Mouse (Mus musculus) embryo, embryonic 11.5 days (tissue): ENCODE data around the gene Map3k5.
"Not testable (repeated sequence)": the region's sequence is repeated elsewhere in the genome, so short reads cannot be mapped to it uniquely, and the experiment has no call there.

ENCODE experiments used
- DNase-seq: peaks from one replicate; pipeline ENCODE4 v3.0.0-alpha.2; 2012; ENCODE audit warnings: low read depth, low spot score

The Map3k5 gene

DNA sequence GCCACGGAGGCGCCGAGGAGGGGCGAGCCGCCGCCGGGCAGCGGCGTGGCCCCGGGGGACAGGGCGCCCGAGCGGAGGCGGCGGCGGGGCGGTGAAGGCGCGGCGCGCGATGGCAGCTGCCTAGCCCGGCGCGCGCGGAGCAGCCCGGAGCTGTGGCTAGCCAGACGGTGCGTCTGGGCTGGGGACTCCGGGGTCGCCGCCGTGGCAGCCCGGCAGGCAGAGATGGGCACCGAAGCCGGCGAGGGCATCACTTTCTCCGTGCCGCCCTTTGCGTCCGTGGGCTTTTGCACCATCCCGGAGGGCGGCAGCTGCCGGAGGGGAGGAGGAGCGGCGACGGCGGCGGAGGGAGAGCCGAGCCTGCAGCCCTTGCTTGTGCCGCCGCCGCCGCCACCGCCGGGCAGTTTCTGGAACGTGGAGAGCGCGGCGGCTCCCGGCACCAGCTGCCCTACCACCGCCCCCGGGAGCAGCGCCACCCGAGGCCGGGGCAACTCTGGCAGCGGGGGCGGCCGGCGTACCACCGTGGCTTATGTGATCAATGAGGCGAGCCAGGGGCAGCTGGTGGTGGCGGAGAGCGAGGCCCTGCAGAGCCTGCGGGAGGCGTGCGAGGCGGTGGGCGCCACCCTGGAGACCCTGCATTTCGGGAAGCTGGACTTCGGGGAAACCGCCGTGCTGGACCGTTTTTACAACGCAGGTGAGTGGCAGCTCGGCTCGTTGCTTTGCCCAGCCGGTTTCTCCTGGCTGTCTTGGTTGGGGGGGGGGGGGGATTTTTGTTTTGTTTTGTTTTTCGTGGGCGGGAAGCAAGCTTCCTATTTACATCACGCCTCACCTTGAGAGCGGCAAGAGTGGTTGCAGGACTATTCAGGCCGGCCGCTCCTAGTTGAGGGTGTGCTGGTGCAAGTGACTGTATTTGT is at the start of gene Map3k5:
Map3k5 (plus strand) TSS at position 89 of the 911 bp plus-strand sequence.
- DNase-seq = peak; percentile 22

- no peak for DNase-seq
Observed at GRCm38 (mm10) chr10:19886249-19886648, 48.0 kb upstream of the Map3k5 start.

GRCm38 (mm10) chr10:19889908-19890307 is 44.4 kb upstream of the Map3k5 start:
- DNase-seq = no peak

DNA sequence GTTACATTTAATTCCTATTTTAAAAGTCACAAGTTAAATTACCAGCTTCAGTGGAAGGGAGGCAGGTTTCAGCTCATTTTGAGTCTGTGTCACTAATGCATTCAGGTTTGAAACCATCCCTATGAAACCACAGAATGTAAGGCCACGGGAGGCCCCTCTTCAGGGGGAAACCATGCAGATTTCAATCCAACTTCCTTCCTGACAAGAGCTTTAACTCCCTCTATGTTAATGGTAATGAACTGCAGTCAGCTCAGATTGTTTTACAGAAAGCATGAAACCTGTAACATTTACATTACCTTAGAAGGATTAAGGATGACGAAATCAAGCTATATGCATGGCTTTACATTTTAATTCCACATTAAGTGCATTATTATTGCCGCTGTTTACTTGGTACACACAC is 42.6 kb upstream of the Map3k5 start:
- no peak for DNase-seq

DNA sequence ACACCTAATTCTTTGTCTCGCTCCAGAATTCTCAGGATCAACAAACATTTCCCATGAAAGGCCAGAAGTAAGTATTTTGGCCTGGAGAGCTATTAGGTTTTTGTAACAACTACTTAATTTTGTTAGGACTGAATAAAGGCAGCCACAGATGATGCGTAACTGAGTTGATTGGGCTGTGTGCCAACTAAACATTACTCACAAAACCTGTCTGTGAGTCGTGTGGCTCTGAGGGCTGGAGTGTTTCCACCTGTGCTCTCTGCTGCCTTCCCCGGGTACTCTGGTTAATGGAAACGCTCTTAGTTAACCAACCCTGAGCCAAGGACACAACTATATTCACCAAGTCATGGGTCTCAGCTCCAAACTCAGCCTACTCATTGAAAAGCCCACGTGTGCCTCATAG is 41.1 kb upstream of the Map3k5 start:
- DNase-seq = no peak

DNA sequence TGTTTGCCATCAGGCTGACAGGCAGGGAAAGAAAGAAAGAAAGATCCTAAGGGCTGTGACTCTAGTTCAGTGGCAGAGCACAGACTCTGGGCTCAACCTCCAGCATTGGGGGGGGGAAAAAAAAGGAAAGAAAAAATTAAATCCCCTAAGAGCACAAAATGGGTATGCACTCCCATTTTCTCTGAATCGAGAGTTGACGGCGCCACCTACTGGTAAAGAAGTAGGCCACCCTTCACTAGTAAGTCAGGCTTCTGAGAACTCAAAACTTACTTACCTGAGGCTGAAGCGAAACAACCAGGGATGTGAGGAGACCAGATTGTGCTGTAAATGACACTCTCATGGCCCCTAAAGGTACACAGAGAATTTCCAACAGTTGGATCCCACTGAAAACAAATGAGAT is 40.3 kb upstream of the Map3k5 start:
- DNase-seq = no peak

DNA sequence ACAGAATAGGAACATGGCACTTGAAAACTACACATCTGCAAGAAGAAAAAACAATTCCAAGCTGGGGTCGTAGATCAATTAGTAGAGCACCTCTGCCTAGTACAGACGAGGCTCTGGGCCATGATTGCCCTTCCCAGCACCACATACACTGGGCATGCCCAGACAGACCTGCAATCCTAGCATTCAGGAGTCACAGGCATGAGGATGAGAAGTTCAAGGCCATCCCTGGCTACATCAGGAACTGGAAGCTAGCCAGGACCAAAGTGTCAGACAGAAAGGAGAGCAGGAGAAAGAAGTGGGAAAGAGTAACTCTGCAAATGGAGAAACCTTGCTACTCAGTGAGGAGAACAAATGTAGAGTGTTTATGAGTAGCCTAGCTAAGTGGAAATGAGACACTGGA is 34.1 kb upstream of the Map3k5 start:
- DNase-seq = no peak

DNA sequence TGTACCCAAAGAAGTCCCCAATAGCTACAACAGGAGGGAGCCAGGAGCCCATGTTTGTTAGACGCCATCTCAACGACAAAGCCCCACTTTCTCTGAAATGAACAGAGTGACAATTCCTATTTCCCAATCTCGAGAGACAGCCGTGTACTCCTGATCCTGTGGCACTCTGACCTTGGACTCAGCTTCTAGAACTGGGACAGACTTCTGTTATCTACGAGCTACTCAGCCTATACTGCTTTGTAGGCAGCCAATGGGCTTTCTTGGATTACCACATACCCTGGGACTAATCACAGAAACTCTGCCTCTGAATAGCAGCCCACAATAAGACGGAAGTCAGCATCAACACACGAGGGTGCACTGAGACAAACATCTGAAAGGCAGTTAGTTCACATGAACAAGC is 32.3 kb upstream of the Map3k5 start:
- DNase-seq = no peak

DNA sequence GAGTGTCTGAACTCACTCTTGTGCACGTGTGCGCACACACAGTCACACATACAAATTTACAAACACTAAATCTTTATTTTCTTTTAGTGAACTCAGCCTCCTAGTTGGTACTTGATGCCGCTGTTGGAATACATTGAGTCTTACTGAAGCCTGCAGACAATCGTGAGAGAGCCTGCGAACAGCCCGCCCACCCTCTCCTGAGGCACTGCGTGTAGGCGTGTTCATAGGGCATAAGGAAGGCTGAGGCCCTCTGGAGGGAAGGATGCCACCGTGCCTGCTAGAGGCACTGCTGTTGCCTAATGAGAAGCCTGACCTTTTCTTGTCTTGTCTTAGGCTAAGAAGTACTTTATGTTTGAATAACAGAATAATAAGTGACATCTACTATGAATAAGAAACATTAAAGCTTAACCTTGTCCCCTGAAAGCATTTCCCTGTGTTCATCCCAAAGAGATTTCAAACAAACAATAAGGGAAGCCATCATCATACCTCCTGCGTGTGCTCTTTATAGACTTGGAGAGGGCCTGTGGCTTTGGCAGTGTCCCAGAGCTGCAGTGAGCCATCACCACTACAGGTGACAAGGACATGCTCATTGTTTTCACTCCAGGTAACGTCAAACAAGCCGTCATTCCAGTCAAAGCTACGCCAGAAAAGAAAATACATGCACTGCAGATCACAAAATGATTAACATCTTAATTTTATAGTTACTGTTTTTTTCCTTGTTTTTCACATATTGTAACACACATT is 30.0 kb upstream of the Map3k5 start:
- no peak for DNase-seq

DNA sequence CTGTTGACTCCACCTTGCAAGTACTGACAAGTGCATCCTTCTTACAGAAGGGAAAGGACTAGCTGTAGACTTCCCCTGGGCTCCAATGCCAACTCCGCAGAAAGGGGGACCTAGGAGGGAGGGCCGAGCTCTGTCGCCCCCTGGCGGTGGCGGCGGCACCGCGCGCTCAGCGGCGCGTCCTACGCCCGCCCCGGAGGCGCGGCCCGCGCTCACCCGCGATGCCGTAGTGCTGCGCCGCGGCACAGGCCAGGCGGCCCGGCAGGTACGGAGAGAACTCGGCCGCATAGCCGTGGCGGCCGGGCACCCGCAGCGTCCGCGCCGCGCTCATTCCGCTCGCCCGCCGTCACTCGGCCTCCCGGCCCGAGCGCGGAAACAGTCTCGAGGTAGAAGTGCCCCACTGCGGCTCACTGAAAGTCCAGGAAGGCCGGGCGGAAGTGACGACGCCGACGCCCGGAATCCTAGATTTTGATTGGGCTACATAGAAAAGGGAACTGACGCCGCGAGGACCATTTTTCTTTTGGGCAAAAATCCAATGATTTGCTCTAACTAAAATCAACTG is 26.9 kb upstream of the Map3k5 start, which contains the start of gene Pex7:
Pex7 (minus strand) TSS at position 444 of the 559 bp plus-strand sequence.
- peak; percentile 93 for DNase-seq

GRCm38 (mm10) chr10:19908076-19908475 is 26.2 kb upstream of the Map3k5 start:
- no peak for DNase-seq

DNA sequence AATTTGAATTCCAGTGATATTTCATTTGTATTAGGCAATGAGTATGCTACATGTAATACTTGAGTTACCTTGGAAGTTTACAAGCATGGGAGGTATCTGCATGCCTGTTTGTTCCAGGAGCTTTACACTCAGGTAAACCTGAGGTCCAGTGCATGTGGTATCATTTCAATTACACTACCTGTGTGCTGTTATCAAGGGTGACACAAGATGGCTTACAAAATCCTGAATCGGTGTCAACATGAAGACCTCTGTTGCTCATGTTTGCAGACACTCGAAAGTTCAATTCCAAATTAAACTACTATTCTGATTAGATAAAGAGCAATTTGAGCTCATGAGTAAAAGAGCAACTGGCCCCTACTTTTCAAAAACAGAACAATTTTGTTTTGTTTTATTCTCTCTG is 23.8 kb upstream of the Map3k5 start:
- DNase-seq = no peak

- no peak for DNase-seq
Observed at GRCm38 (mm10) chr10:19911583-19911982, 22.7 kb upstream of the Map3k5 start.

GRCm38 (mm10) chr10:19913806-19914205 is 20.5 kb upstream of the Map3k5 start:
- no peak for DNase-seq

GRCm38 (mm10) chr10:19915301-19915700 is 19.0 kb upstream of the Map3k5 start:
- no peak for DNase-seq

GRCm38 (mm10) chr10:19922410-19922809 is 11.9 kb upstream of the Map3k5 start:
- DNase-seq = no peak

DNA sequence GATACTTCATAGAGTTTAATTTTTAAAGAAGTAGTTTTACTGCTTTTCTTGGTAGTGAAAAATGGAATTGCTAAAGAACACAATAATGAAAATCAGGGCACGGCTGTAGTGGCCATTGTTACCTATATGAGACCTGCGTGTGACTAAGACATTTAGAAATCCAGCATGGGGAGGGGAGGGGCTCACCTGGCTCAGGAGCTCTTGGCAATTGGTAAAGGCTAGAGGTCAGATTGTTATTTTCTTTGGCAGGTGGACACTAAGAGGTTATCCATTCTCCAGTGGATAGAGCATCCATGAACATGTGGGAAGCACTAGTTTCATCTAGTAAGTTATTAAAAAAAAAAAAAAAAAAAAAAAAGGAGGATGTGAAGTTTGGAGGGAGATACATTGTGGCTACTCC is 10.0 kb upstream of the Map3k5 start:
- no peak for DNase-seq

DNA sequence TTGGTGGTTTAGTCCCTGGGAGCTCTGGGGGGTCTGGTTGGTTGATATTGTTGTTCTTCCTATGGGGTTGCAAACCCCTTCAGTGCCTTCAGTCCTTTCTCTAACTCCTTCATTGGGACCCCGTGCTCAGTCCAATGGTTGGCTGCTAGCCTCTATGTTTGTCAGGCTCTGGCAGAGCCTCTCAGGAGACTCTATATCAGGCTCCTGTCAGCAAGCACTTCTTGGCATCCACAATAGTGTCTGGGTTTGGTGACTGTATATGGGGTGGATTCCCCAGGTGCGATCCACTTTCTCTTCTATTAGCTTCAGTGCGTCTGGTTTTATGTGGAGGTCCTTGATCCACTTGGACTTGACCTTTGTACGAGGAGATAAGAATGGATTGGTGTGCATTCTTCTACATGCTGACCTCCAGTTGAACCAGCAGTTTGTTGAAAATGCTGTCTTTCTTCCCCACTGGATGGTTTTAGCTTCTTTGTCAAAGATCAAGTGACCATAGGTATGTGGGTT is 7.8 kb upstream of the Map3k5 start:
- not testable (repeated sequence) for DNase-seq

GRCm38 (mm10) chr10:19928205-19928604 is 6.1 kb upstream of the Map3k5 start:
- DNase-seq = no peak

DNA sequence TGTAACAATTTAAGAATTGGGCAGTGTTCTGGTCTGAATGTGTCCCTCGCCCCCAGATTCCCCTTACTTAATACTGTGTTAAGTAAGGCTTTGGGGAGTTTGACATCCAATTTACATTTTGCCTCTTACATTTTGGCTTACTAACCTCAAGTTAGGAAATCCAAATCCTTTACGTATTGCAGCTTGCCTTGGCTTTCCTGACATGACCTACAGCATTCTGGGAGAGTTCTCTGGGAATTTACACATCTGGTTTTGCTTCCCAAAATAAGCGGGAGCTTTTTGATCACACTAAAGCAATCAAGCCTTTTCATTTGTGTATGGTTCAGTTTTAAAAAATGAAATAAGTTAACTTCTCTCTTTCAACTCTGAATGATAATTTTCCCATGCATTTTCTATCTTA is 1.3 kb upstream of the Map3k5 start:
- no peak for DNase-seq

DNA sequence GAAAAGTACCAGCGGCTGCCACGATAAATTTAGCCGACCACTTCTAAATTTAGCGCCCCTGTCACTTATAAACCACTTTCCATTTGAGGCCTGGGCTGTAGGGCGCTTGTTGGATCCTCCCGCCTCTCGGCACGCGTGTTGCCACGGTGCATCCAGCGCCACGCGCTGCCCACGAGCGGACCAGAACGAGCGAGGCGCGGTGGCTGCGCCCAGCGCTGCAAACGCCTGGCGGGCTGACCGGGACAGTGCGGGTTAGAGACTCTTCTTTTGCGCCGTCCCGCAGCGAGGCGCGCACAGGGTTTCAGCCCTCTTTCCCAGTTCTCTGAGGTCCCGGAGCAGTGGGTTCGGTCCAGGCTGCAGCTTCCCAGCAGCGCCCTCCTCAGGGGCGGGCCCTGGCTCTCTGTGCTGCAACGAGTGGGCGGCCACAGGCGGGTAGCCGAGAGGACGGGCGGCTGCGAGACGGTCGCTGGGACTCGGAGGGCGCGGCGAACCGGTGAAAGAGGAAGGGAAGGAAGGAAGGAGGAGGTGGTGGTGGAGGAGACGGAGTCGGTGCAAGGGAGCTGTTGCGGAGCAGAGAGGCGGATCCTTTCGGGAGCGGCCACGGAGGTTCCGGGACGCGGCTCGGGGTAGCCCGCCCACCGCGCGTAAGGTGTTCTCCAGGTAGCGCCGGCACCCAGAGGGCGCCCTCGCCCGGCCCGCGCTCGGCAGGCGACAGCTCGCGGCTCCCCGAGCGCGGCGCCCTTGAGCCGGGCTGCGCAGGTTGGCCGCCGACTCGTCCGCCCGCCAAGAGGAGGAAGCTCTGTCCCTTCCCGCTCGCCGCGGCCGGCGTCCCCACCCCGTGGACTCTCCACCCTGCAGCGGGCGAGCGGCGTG is 525 bp upstream of the Map3k5 start:
- DNase-seq = peak; percentile 41
